In the genomic region with DNA sequence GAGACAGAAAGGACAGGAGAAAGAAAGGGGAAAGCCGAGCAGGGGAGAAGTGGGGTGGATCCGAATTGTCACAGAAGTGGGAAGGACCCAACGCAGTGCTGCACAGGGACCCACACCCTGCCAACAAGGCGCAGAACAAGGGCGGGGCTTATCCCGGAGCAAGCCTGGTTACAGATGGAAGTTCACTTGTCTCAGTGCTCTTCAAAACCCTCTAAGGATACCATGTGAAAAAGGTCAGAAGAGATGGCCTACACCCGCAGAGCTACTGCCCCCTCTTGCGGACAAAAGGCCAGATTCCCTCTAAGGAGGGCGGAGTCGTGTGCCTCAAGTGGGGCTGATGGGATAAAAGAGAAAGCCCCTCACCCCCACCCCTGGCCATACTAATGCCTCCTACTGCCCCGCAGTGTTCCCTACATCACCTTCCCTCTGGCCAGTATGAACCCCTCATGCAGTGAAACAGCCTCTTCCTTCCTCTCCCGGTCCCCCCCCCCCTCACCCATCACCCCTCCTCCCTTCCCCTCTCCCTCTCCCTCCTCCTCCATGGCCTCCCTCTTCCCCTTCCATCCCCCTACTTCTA, we compare ENCODE assay signal across 12 mouse cellular contexts.
DNase-seq lines count a peak whose midpoint lies in the region; ATAC-seq and TF ChIP-seq lines count a peak whose summit lies in the region.
"Had no signal": no experiment of that assay in that cellular context is flagged by ENCODE, and none has a peak within 500 bp of the region (broad histone marks: within the 10 kb centered on the region; RNA-seq: fewer than 3 reads in every experiment).

No protein-coding gene starts in this region.

- no peak overlapping the region for H3K4me3 ChIP-seq in heart, embryonic 12.5 days
- H3K4me3 ChIP-seq in forebrain, embryonic 13.5 days, result no peak overlapping the region
- H3K4me3 ChIP-seq in thymus, adult 2 months (ENCODE audit: control insufficient read depth, insufficient read depth, low read length), result no peak overlapping the region
- H3K4me3 ChIP-seq: limb, embryonic 15.5 days had no signal

- H3K9ac ChIP-seq in heart, embryonic 12.5 days, result no peak overlapping the region
- no peak overlapping the region for H3K9ac ChIP-seq in forebrain, embryonic 13.5 days
- H3K9ac ChIP-seq: limb, embryonic 15.5 days had no signal

- no peaks in the 10 kb centered on the region for H3K27me3 ChIP-seq in heart, embryonic 12.5 days (replicated peaks)
- no peaks in the 10 kb centered on the region for H3K27me3 ChIP-seq in forebrain, embryonic 13.5 days
- H3K27me3 ChIP-seq in thymus, adult 2 months (ENCODE audit: control insufficient read depth, insufficient read depth, low read length), result no peaks in the 10 kb centered on the region
- H3K27me3 ChIP-seq: limb, embryonic 15.5 days had no signal

- no peak for TF ChIP-seq CTCF in thymus, adult 2 months (IDR thresholded peaks at IDR 0.05; ENCODE audit: borderline replicate concordance, control insufficient read depth, extremely low read depth, insufficient read depth, low read length, poor library complexity)

- H3K27ac ChIP-seq in heart, embryonic 12.5 days (ENCODE audit: poor library complexity, severe bottlenecking), result no peak overlapping the region
- no peak overlapping the region for H3K27ac ChIP-seq in forebrain, embryonic 13.5 days
- no peak overlapping the region for H3K27ac ChIP-seq in thymus, adult 2 months (ENCODE audit: control insufficient read depth, insufficient read depth, low read length)
- H3K27ac ChIP-seq: limb, embryonic 15.5 days had no signal

- no peaks in the 10 kb centered on the region for H3K9me3 ChIP-seq in heart, embryonic 12.5 days (replicated peaks)
- H3K9me3 ChIP-seq in forebrain, embryonic 13.5 days (replicated peaks), result no peaks in the 10 kb centered on the region
- H3K9me3 ChIP-seq: limb, embryonic 15.5 days had no signal

- no peak for TF ChIP-seq POLR2A in thymus, adult 2 months (IDR thresholded peaks at IDR 0.05; ENCODE audit: control insufficient read depth, extremely low read depth, insufficient read depth, low read length, poor library complexity)

- WGBS in heart, embryonic 12.5 days, result 19% methylated on average over 11 of the region's 12 CpGs
- 23% methylated on average over 11 of the region's 12 CpGs for WGBS in forebrain, embryonic 13.5 days
- WGBS in thymus, adult 2 months, result 67% methylated on average over 12 of the region's 12 CpGs

- H3K36me3 ChIP-seq in heart, embryonic 12.5 days, result no peaks in the 10 kb centered on the region
- H3K36me3 ChIP-seq in forebrain, embryonic 13.5 days (ENCODE audit: poor library complexity, severe bottlenecking), result no peaks in the 10 kb centered on the region
- no peaks in the 10 kb centered on the region for H3K36me3 ChIP-seq in thymus, adult 2 months (ENCODE audit: control insufficient read depth, insufficient read depth, low read length)
- H3K36me3 ChIP-seq: limb, embryonic 15.5 days had no signal

- H3K4me2 ChIP-seq in heart, embryonic 12.5 days, result peak overlapping the region; percentile 27
- no peak overlapping the region for H3K4me2 ChIP-seq in forebrain, embryonic 13.5 days
- H3K4me2 ChIP-seq: limb, embryonic 15.5 days had no signal

- DNase-seq in heart, adult 9 months (ENCODE audit: low spot score in 2 of 2), result no peak
- DNase-seq in ZHBTc4 (ENCODE audit: low read depth, low spot score), result peak; percentile 53
- peak; percentile 17 for DNase-seq in neural tube, embryonic 10.5 days (ENCODE audit: extremely low spot score, low spot score)
- DNase-seq in thymus, postnatal 0 days (ENCODE audit: low spot score), result no peak
- DNase-seq in cerebellum, adult 11-12 months, result no peak
- no peak for DNase-seq in thymus, adult 2 months
- DNase-seq: adrenal gland, adult 8-10 months; kidney, adult 9 months had no signal

- 0 out of 2 replicates have a peak, but pooled peaks have one; percentile 15 for ATAC-seq in heart, embryonic 12.5 days (ENCODE audit: insufficient number of reproducible peaks, low FRiP score)
- ATAC-seq in forebrain, embryonic 13.5 days, result peak; percentile 16; the same call in 1 of the 2 replicates
- ATAC-seq: CD4-positive, CD25-positive, alpha-beta regulatory T cell, adult 4 months had no signal

- H3K4me1 ChIP-seq in heart, embryonic 12.5 days (replicated peaks), result peaks cover 6% of the 10 kb centered on the region; the same call in 1 of the 2 replicates
- peaks cover 28% of the 10 kb centered on the region for H3K4me1 ChIP-seq in forebrain, embryonic 13.5 days
- H3K4me1 ChIP-seq in thymus, adult 2 months (replicated peaks; ENCODE audit: control insufficient read depth, insufficient read depth, low read length), result no peaks in the 10 kb centered on the region
- H3K4me1 ChIP-seq: limb, embryonic 15.5 days had no signal

Comparison
In these comparisons a context has a peak if more than half of its experiments do, and no peak if none do; other contexts are left out.
1. DNase-seq: peak in ZHBTc4 (single experiment) and neural tube, embryonic 10.5 days (single experiment); none in heart, adult 9 months (0 of 2), thymus, postnatal 0 days (single experiment), cerebellum, adult 11-12 months (single experiment) and thymus, adult 2 months (single experiment).